Mouse (Mus musculus): ENCODE measurements around the gene Inhbc. TPM values are rescaled to one million over a fixed set of nuclear protein-coding genes. Genes with fewer than 3 reads are reported as not detected.

Inhbc gene
- polyA plus RNA-seq, 2 experiments: 1.5 to 2.1 TPM

- Histone ChIP-seq H3K27me3 (ENCODE audit: control insufficient read depth, insufficient read depth, low read length) (peaks cover 31% of the 10 kb centered on the region), H3K4me2 (ENCODE audit: low read depth) (no peak overlapping the region), H3K9ac (replicated peaks) (no peak overlapping the region), H3K9me3 (ENCODE audit: control insufficient read depth, low read length) (no peaks in the 10 kb centered on the region), H3K4me1 (replicated peaks; ENCODE audit: control insufficient read depth in 2 of 2, insufficient read depth in 2 of 2, low read length in 1 of 2) (peaks cover 0 to under 1% of the 10 kb centered on the region in 2 experiments; a peak in 2 of 4 replicates), H3K27ac (no peak overlapping the region), H3K36me3 (replicated peaks; ENCODE audit: control insufficient read depth, insufficient read depth, low read depth) (no peaks in the 10 kb centered on the region), H3K4me3 (ENCODE audit: insufficient read depth in 1 of 2, low read depth in 2 of 2, low read length in 2 of 2) (no peak overlapping the region)
- no peak for ATAC-seq (ENCODE audit: insufficient read depth)
- DNase-seq (ENCODE audit: low read depth in 3 of 3, low spot score in 3 of 3): no peak
- 41% methylated on average over 5 of the region's 5 CpGs for WGBS (ENCODE audit: insufficient replicate concordance)
- TF ChIP-seq EP300 (IDR thresholded peaks at IDR 0.05; ENCODE audit: low read depth) (no peak), CTCF (IDR thresholded peaks at IDR 0.05; ENCODE audit: low read depth) (no peak)
These were observed 33.3 kb downstream of the Inhbc start for GRCm38 (mm10) chr10:127336952-127337351.

GRCm38 (mm10) chr10:127335271-127335670 is 35.0 kb downstream of the Inhbc start:
- H3K9me3 ChIP-seq (ENCODE audit: control insufficient read depth, low read length): no peaks in the 10 kb centered on the region
- DNase-seq (ENCODE audit: low read depth in 3 of 3, low spot score in 3 of 3): no peak
- H3K4me3 ChIP-seq (ENCODE audit: insufficient read depth in 1 of 2, low read depth in 2 of 2, low read length in 2 of 2): no peak overlapping the region
- ATAC-seq (ENCODE audit: insufficient read depth): no peak
- peaks cover 15% of the 10 kb centered on the region for H3K27me3 ChIP-seq (ENCODE audit: control insufficient read depth, insufficient read depth, low read length)
- H3K27ac ChIP-seq: no peak overlapping the region
- H3K9ac ChIP-seq (replicated peaks): no peak overlapping the region
- H3K4me2 ChIP-seq (ENCODE audit: low read depth): no peak overlapping the region
- H3K36me3 ChIP-seq (replicated peaks; ENCODE audit: control insufficient read depth, insufficient read depth, low read depth): no peaks in the 10 kb centered on the region
- WGBS (ENCODE audit: insufficient replicate concordance): 35% methylated on average over 1 of the region's 1 CpGs
- TF ChIP-seq CTCF (IDR thresholded peaks at IDR 0.05; ENCODE audit: low read depth): no peak
- TF ChIP-seq EP300 (IDR thresholded peaks at IDR 0.05; ENCODE audit: low read depth): no peak
- H3K4me1 ChIP-seq (replicated peaks; ENCODE audit: control insufficient read depth in 2 of 2, insufficient read depth in 2 of 2, low read length in 1 of 2): no peaks in the 10 kb centered on the region; a peak in 1 of 4 replicates

- DNase-seq (ENCODE audit: low read depth in 3 of 3, low spot score in 3 of 3): no peak
These were observed 37.1 kb downstream of the Inhbc start for GRCm38 (mm10) chr10:127333152-127333551.

GRCm38 (mm10) chr10:127332211-127332874 is 37.9 kb downstream of the Inhbc start:
- Histone ChIP-seq H3K4me1 (replicated peaks; ENCODE audit: control insufficient read depth in 2 of 2, insufficient read depth in 2 of 2, low read length in 1 of 2) (no peaks in the 10 kb centered on the region), H3K4me2 (ENCODE audit: low read depth) (peak overlapping the region; percentile 28), H3K27me3 (ENCODE audit: control insufficient read depth, insufficient read depth, low read length) (no peaks in the 10 kb centered on the region; the same call in 1 of the 2 replicates), H3K27ac (no peak overlapping the region), H3K36me3 (replicated peaks; ENCODE audit: control insufficient read depth, insufficient read depth, low read depth) (no peaks in the 10 kb centered on the region), H3K4me3 (ENCODE audit: insufficient read depth in 1 of 2, low read depth in 2 of 2, low read length in 2 of 2) (no peak overlapping the region; a peak in 1 of 4 replicates), H3K9me3 (ENCODE audit: control insufficient read depth, low read length) (no peaks in the 10 kb centered on the region), H3K9ac (replicated peaks) (no peak overlapping the region)
- ATAC-seq (ENCODE audit: insufficient read depth): peak; percentile 9; the same call in 1 of the 2 replicates
- DNase-seq (ENCODE audit: low read depth in 3 of 3, low spot score in 3 of 3): no peak
- WGBS (ENCODE audit: insufficient replicate concordance): 34% methylated on average over 31 of the region's 31 CpGs
- TF ChIP-seq EP300 (IDR thresholded peaks at IDR 0.05; ENCODE audit: low read depth) (no peak), CTCF (IDR thresholded peaks at IDR 0.05; ENCODE audit: low read depth) (peak; percentile 56)

More at GRCm38 (mm10) chr10:127333152-127333551, 37.1 kb downstream of the Inhbc start:
- Histone ChIP-seq H3K27ac (no peak overlapping the region), H3K9me3 (ENCODE audit: control insufficient read depth, low read length) (no peaks in the 10 kb centered on the region), H3K4me2 (ENCODE audit: low read depth) (no peak overlapping the region), H3K4me3 (ENCODE audit: insufficient read depth in 1 of 2, low read depth in 2 of 2, low read length in 2 of 2) (no peak overlapping the region), H3K27me3 (ENCODE audit: control insufficient read depth, insufficient read depth, low read length) (no peaks in the 10 kb centered on the region; the same call in 1 of the 2 replicates), H3K36me3 (replicated peaks; ENCODE audit: control insufficient read depth, insufficient read depth, low read depth) (no peaks in the 10 kb centered on the region), H3K4me1 (replicated peaks; ENCODE audit: control insufficient read depth in 2 of 2, insufficient read depth in 2 of 2, low read length in 1 of 2) (no peaks in the 10 kb centered on the region), H3K9ac (replicated peaks) (no peak overlapping the region)
- TF ChIP-seq CTCF (IDR thresholded peaks at IDR 0.05; ENCODE audit: low read depth) (peak; percentile 71), EP300 (IDR thresholded peaks at IDR 0.05; ENCODE audit: low read depth) (no peak)
- no peak for ATAC-seq (ENCODE audit: insufficient read depth)
- WGBS (ENCODE audit: insufficient replicate concordance): 34% methylated on average over 5 of the region's 5 CpGs

- Histone ChIP-seq H3K27ac (no peak overlapping the region), H3K9me3 (ENCODE audit: control insufficient read depth, low read length) (no peaks in the 10 kb centered on the region), H3K4me2 (ENCODE audit: low read depth) (no peak overlapping the region), H3K9ac (replicated peaks) (no peak overlapping the region), H3K36me3 (replicated peaks; ENCODE audit: control insufficient read depth, insufficient read depth, low read depth) (no peaks in the 10 kb centered on the region), H3K4me3 (ENCODE audit: insufficient read depth in 1 of 2, low read depth in 2 of 2, low read length in 2 of 2) (no peak overlapping the region), H3K4me1 (replicated peaks; ENCODE audit: control insufficient read depth in 2 of 2, insufficient read depth in 2 of 2, low read length in 1 of 2) (peaks cover 8 to 9% of the 10 kb centered on the region in 2 experiments), H3K27me3 (ENCODE audit: control insufficient read depth, insufficient read depth, low read length) (peaks cover 11% of the 10 kb centered on the region; the same call in 1 of the 2 replicates)
- no peak for DNase-seq (ENCODE audit: low read depth in 3 of 3, low spot score in 3 of 3)
- WGBS (ENCODE audit: insufficient replicate concordance): 64% methylated on average over 7 of the region's 7 CpGs
- TF ChIP-seq CTCF (IDR thresholded peaks at IDR 0.05; ENCODE audit: low read depth) (no peak), EP300 (IDR thresholded peaks at IDR 0.05; ENCODE audit: low read depth) (no peak)
- no peak for ATAC-seq (ENCODE audit: insufficient read depth)
These were observed 40.0 kb downstream of the Inhbc start for GRCm38 (mm10) chr10:127330212-127330611.
